Mouse (Mus musculus): ENCODE measurements around the gene Spsb1. TPM values are rescaled to one million over a fixed set of nuclear protein-coding genes. Genes with fewer than 3 reads are reported as not detected.

Gene Spsb1
- polyA plus RNA-seq, 1 experiment from 2014 or later, result 9.5 TPM

- no peak overlapping the region for H3K27ac ChIP-seq (replicated peaks)
- WGBS, result 91% methylated on average over 10 of the region's 10 CpGs
- no peak overlapping the region for H3K9ac ChIP-seq
- no peak overlapping the region for H3K4me3 ChIP-seq
- no peak overlapping the region for H3K4me2 ChIP-seq
- ATAC-seq (ENCODE audit: low FRiP score, low read depth), result no peak
- no peaks in the 10 kb centered on the region; the same call in 1 of the 2 replicates for H3K27me3 ChIP-seq
- H3K4me1 ChIP-seq (replicated peaks), result peaks cover 22% of the 10 kb centered on the region
- H3K36me3 ChIP-seq, result no peaks in the 10 kb centered on the region
- no peaks in the 10 kb centered on the region for H3K9me3 ChIP-seq
Observed at GRCm38 (mm10) chr4:149994218-149994617, 39.4 kb upstream of the Spsb1 start.

- Histone ChIP-seq H3K4me2 (no peak overlapping the region), H3K9ac (no peak overlapping the region), H3K27ac (replicated peaks) (no peak overlapping the region), H3K27me3 (no peaks in the 10 kb centered on the region; the same call in 1 of the 2 replicates), H3K9me3 (no peaks in the 10 kb centered on the region), H3K36me3 (no peaks in the 10 kb centered on the region), H3K4me1 (replicated peaks) (peaks cover 33% of the 10 kb centered on the region), H3K4me3 (no peak overlapping the region)
- no peak for ATAC-seq (ENCODE audit: low FRiP score, low read depth)
- WGBS, result 94% methylated on average over 8 of the region's 8 CpGs
Observed at GRCm38 (mm10) chr4:149992670-149993032, 37.8 kb upstream of the Spsb1 start.

- H3K27me3 ChIP-seq, result no peaks in the 10 kb centered on the region; the same call in 1 of the 2 replicates
- ATAC-seq (ENCODE audit: low FRiP score, low read depth), result no peak
- no peak overlapping the region for H3K27ac ChIP-seq (replicated peaks)
- H3K4me3 ChIP-seq, result no peak overlapping the region
- no peak overlapping the region for H3K4me2 ChIP-seq
- H3K9ac ChIP-seq, result no peak overlapping the region
- H3K36me3 ChIP-seq, result no peaks in the 10 kb centered on the region
- peaks cover 33% of the 10 kb centered on the region for H3K4me1 ChIP-seq (replicated peaks)
- no peaks in the 10 kb centered on the region for H3K9me3 ChIP-seq
- WGBS, result 78% methylated on average over 13 of the region's 13 CpGs
Observed at GRCm38 (mm10) chr4:149991755-149992669, 37.2 kb upstream of the Spsb1 start.

GRCm38 (mm10) chr4:149990954-149991633 lies 36.3 kb upstream of the Spsb1 start:
- Histone ChIP-seq H3K9me3 (no peaks in the 10 kb centered on the region), H3K4me2 (no peak overlapping the region), H3K9ac (no peak overlapping the region), H3K27ac (replicated peaks) (peak overlapping the region; percentile 23; the same call in 1 of the 2 replicates), H3K4me3 (no peak overlapping the region), H3K36me3 (no peaks in the 10 kb centered on the region), H3K4me1 (replicated peaks) (peaks cover 33% of the 10 kb centered on the region), H3K27me3 (no peaks in the 10 kb centered on the region; the same call in 1 of the 2 replicates)
- WGBS, result 22% methylated on average over 9 of the region's 9 CpGs
- no peak for ATAC-seq (ENCODE audit: low FRiP score, low read depth)

- peak; percentile 61 for ATAC-seq (ENCODE audit: low FRiP score, low read depth)
Observed at GRCm38 (mm10) chr4:149990212-149990953, 35.5 kb upstream of the Spsb1 start.

GRCm38 (mm10) chr4:149988931-149989556 lies 34.2 kb upstream of the Spsb1 start:
- Histone ChIP-seq H3K4me2 (peak overlapping the region; percentile 61), H3K9me3 (no peaks in the 10 kb centered on the region), H3K27ac (replicated peaks) (peak overlapping the region; percentile 81), H3K9ac (peak overlapping the region; percentile 41), H3K4me3 (peak overlapping the region; percentile 25), H3K27me3 (no peaks in the 10 kb centered on the region; the same call in 1 of the 2 replicates), H3K36me3 (no peaks in the 10 kb centered on the region), H3K4me1 (replicated peaks) (peaks cover 33% of the 10 kb centered on the region)
- 9% methylated on average over 21 of the region's 21 CpGs for WGBS
- ATAC-seq (ENCODE audit: low FRiP score, low read depth), result peak; percentile 90

More at GRCm38 (mm10) chr4:149990212-149990953, 35.5 kb upstream of the Spsb1 start:
- H3K27ac ChIP-seq (replicated peaks), result 0 out of 2 replicates have a peak overlapping the region, but pooled peaks have one; percentile 23
- WGBS, result 8% methylated on average over 8 of the region's 8 CpGs
- no peak overlapping the region for H3K4me3 ChIP-seq
- no peaks in the 10 kb centered on the region; the same call in 1 of the 2 replicates for H3K27me3 ChIP-seq
- H3K4me1 ChIP-seq (replicated peaks), result peaks cover 33% of the 10 kb centered on the region
- no peaks in the 10 kb centered on the region for H3K9me3 ChIP-seq
- no peak overlapping the region for H3K9ac ChIP-seq
- H3K36me3 ChIP-seq, result no peaks in the 10 kb centered on the region
- H3K4me2 ChIP-seq, result no peak overlapping the region

- no peaks in the 10 kb centered on the region for H3K36me3 ChIP-seq
- H3K9me3 ChIP-seq, result no peaks in the 10 kb centered on the region
- H3K4me1 ChIP-seq (replicated peaks), result peaks cover 33% of the 10 kb centered on the region
- peak overlapping the region; percentile 41; the same call in 1 of the 2 replicates for H3K9ac ChIP-seq
- peak overlapping the region; percentile 81 for H3K27ac ChIP-seq (replicated peaks)
- WGBS, result 71% methylated on average over 6 of the region's 6 CpGs
- peak overlapping the region; percentile 61 for H3K4me2 ChIP-seq
- no peak for ATAC-seq (ENCODE audit: low FRiP score, low read depth)
- H3K4me3 ChIP-seq, result peak overlapping the region; percentile 25
- H3K27me3 ChIP-seq, result no peaks in the 10 kb centered on the region; the same call in 1 of the 2 replicates
Observed at GRCm38 (mm10) chr4:149988301-149988700, 33.5 kb upstream of the Spsb1 start.

GRCm38 (mm10) chr4:149986671-149987417 lies 32.0 kb upstream of the Spsb1 start:
- 86% methylated on average over 10 of the region's 10 CpGs for WGBS
- Histone ChIP-seq H3K27me3 (no peaks in the 10 kb centered on the region), H3K36me3 (no peaks in the 10 kb centered on the region), H3K9ac (no peak overlapping the region), H3K4me3 (no peak overlapping the region), H3K9me3 (no peaks in the 10 kb centered on the region), H3K27ac (replicated peaks) (no peak overlapping the region), H3K4me1 (replicated peaks) (peaks cover 33% of the 10 kb centered on the region), H3K4me2 (no peak overlapping the region)
- no peak for ATAC-seq (ENCODE audit: low FRiP score, low read depth)

- ATAC-seq (ENCODE audit: low FRiP score, low read depth), result no peak
- Histone ChIP-seq H3K27me3 (no peaks in the 10 kb centered on the region), H3K4me1 (replicated peaks) (peaks cover 19% of the 10 kb centered on the region), H3K9ac (no peak overlapping the region), H3K36me3 (no peaks in the 10 kb centered on the region), H3K27ac (replicated peaks) (no peak overlapping the region), H3K9me3 (no peaks in the 10 kb centered on the region), H3K4me3 (no peak overlapping the region), H3K4me2 (no peak overlapping the region)
- WGBS, result 93% methylated on average over 23 of the region's 23 CpGs
Observed at GRCm38 (mm10) chr4:149983921-149984645, 29.2 kb upstream of the Spsb1 start.

- WGBS, result 85% methylated on average over 15 of the region's 15 CpGs
Observed at GRCm38 (mm10) chr4:149982154-149982553, 27.3 kb upstream of the Spsb1 start.

More at GRCm38 (mm10) chr4:149982154-149982553, 27.3 kb upstream of the Spsb1 start:
- Histone ChIP-seq H3K36me3 (no peaks in the 10 kb centered on the region), H3K4me1 (replicated peaks) (peaks cover 24% of the 10 kb centered on the region), H3K9me3 (no peaks in the 10 kb centered on the region), H3K27me3 (no peaks in the 10 kb centered on the region), H3K9ac (no peak overlapping the region), H3K4me2 (no peak overlapping the region), H3K27ac (replicated peaks) (no peak overlapping the region), H3K4me3 (no peak overlapping the region)
- no peak for ATAC-seq (ENCODE audit: low FRiP score, low read depth)
